Mouse (Mus musculus): ENCODE data around the gene Izumo4. TPM values are rescaled to one million over a fixed set of nuclear protein-coding genes. Genes with fewer than 3 reads are reported as not detected.

Izumo4 gene
- polyA plus RNA-seq, 2 experiments, result 15.9 to 66.1 TPM

GRCm38 (mm10) chr10:80692249-80693165 lies 9.5 kb upstream of the Izumo4 start:
- Histone ChIP-seq H3K27ac (replicated peaks; ENCODE audit: low read depth, low read length) (no peak overlapping the region), H3K9me3 (ENCODE audit: control insufficient read depth, low read length) (no peaks in the 10 kb centered on the region), H3K36me3 (ENCODE audit: control insufficient read depth, insufficient read depth, low read length) (peaks cover 66% of the 10 kb centered on the region), H3K4me1 (ENCODE audit: control insufficient read depth, insufficient read depth, low read length) (no peaks in the 10 kb centered on the region), H3K4me3 (replicated peaks; ENCODE audit: low read length) (no peak overlapping the region), H3K9ac (ENCODE audit: low read depth, low read length, severe bottlenecking) (no peak overlapping the region), H3K4me2 (replicated peaks; ENCODE audit: low read depth, low read length, severe bottlenecking) (no peak overlapping the region), H3K27me3 (ENCODE audit: control insufficient read depth, insufficient read depth, low read length) (no peaks in the 10 kb centered on the region)
- ATAC-seq (ENCODE audit: low FRiP score, low read depth) (no peak), DNase-seq (ENCODE audit: low spot score) (no peak)
- no peak for TF ChIP-seq POLR2A (IDR thresholded peaks at IDR 0.05; ENCODE audit: borderline replicate concordance, extremely low read depth, insufficient read depth, insufficient read length)
- 80% methylated on average over 14 of the region's 14 CpGs for WGBS

- Histone ChIP-seq H3K27ac (replicated peaks; ENCODE audit: low read depth, low read length) (no peak overlapping the region), H3K36me3 (ENCODE audit: control insufficient read depth, insufficient read depth, low read length) (peaks cover 60% of the 10 kb centered on the region), H3K9ac (ENCODE audit: low read depth, low read length, severe bottlenecking) (no peak overlapping the region)
These were observed 8.5 kb upstream of the Izumo4 start for GRCm38 (mm10) chr10:80693401-80694045.

GRCm38 (mm10) chr10:80694159-80694938 lies 7.6 kb upstream of the Izumo4 start:
- no peak overlapping the region for H3K4me2 ChIP-seq (replicated peaks; ENCODE audit: low read depth, low read length, severe bottlenecking)
- H3K36me3 ChIP-seq (ENCODE audit: control insufficient read depth, insufficient read depth, low read length), result peaks cover 58% of the 10 kb centered on the region
- ATAC-seq (ENCODE audit: low FRiP score, low read depth), result no peak
- DNase-seq (ENCODE audit: low spot score), result no peak
- 92% methylated on average over 13 of the region's 13 CpGs for WGBS
- no peak overlapping the region for H3K9ac ChIP-seq (ENCODE audit: low read depth, low read length, severe bottlenecking)
- TF ChIP-seq POLR2A (IDR thresholded peaks at IDR 0.05; ENCODE audit: borderline replicate concordance, extremely low read depth, insufficient read depth, insufficient read length), result no peak
- H3K27me3 ChIP-seq (ENCODE audit: control insufficient read depth, insufficient read depth, low read length), result no peaks in the 10 kb centered on the region
- no peak overlapping the region for H3K4me3 ChIP-seq (replicated peaks; ENCODE audit: low read length)
- H3K4me1 ChIP-seq (ENCODE audit: control insufficient read depth, insufficient read depth, low read length), result no peaks in the 10 kb centered on the region
- no peak overlapping the region for H3K27ac ChIP-seq (replicated peaks; ENCODE audit: low read depth, low read length)
- H3K9me3 ChIP-seq (ENCODE audit: control insufficient read depth, low read length), result no peaks in the 10 kb centered on the region

More at GRCm38 (mm10) chr10:80693401-80694045, 8.5 kb upstream of the Izumo4 start:
- Histone ChIP-seq H3K4me2 (replicated peaks; ENCODE audit: low read depth, low read length, severe bottlenecking) (no peak overlapping the region), H3K4me1 (ENCODE audit: control insufficient read depth, insufficient read depth, low read length) (no peaks in the 10 kb centered on the region), H3K27me3 (ENCODE audit: control insufficient read depth, insufficient read depth, low read length) (no peaks in the 10 kb centered on the region), H3K9me3 (ENCODE audit: control insufficient read depth, low read length) (no peaks in the 10 kb centered on the region), H3K4me3 (replicated peaks; ENCODE audit: low read length) (no peak overlapping the region)
- ATAC-seq (ENCODE audit: low FRiP score, low read depth) (no peak), DNase-seq (ENCODE audit: low spot score) (no peak)
- 85% methylated on average over 12 of the region's 12 CpGs for WGBS
- no peak for TF ChIP-seq POLR2A (IDR thresholded peaks at IDR 0.05; ENCODE audit: borderline replicate concordance, extremely low read depth, insufficient read depth, insufficient read length)

GRCm38 (mm10) chr10:80695186-80695585 lies 6.8 kb upstream of the Izumo4 start:
- ATAC-seq (ENCODE audit: low FRiP score, low read depth), result no peak
- Histone ChIP-seq H3K4me2 (replicated peaks; ENCODE audit: low read depth, low read length, severe bottlenecking) (no peak overlapping the region), H3K9me3 (ENCODE audit: control insufficient read depth, low read length) (no peaks in the 10 kb centered on the region), H3K4me3 (replicated peaks; ENCODE audit: low read length) (no peak overlapping the region), H3K27me3 (ENCODE audit: control insufficient read depth, insufficient read depth, low read length) (no peaks in the 10 kb centered on the region), H3K27ac (replicated peaks; ENCODE audit: low read depth, low read length) (no peak overlapping the region), H3K9ac (ENCODE audit: low read depth, low read length, severe bottlenecking) (no peak overlapping the region), H3K4me1 (ENCODE audit: control insufficient read depth, insufficient read depth, low read length) (no peaks in the 10 kb centered on the region), H3K36me3 (ENCODE audit: control insufficient read depth, insufficient read depth, low read length) (peaks cover 50% of the 10 kb centered on the region)
- DNase-seq (ENCODE audit: low spot score), result no peak
- WGBS, result 89% methylated on average over 2 of the region's 2 CpGs
- no peak for TF ChIP-seq POLR2A (IDR thresholded peaks at IDR 0.05; ENCODE audit: borderline replicate concordance, extremely low read depth, insufficient read depth, insufficient read length)
